Mouse (Mus musculus): ENCODE results near the gene Syt9.

GRCm38 (mm10) chr7:107417043-107417850 is 46.7 kb downstream of the Syt9 start:
- TF ChIP-seq POLR2A (IDR thresholded peaks at IDR 0.05; ENCODE audit: borderline replicate concordance, low read depth, low read length) (no peak), CTCF (IDR thresholded peaks at IDR 0.05; ENCODE audit: low read depth, low read length) (no peak)
